Mouse (Mus musculus): ENCODE measurements around the gene Dennd1a.
A peak's percentile ranks its signal among the peaks of the same experiment; 100 is the strongest.

Dennd1a gene

DNA sequence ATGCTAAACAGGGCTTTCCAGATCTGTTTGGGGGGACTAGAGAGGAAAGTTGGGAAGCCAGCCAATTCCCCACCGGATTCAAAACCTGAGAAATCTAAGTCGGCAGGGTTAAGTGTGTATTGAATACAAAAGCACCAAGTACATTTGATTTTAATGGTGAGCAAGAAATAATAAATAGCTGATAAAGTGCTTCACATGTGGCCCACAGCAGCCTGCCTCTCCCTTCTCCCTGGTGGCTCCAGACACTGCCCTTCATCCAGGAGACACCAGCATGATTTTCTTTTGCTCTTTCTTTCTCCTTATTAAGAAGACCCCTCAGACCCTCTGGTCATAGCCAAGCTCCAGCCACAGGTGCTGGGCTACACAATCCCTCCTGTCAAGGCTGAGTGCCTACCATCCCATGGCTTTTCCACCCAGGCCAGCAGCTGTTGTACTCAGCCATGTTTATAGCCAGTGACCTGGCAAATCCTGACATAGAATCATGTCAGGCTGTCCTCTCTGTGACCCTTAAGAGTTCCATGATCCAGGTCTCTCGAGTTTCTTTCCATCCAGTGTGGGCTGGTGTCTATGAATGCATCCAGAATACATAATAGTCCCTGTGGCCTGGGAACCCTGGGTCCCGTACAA, 467.6 kb downstream of the Dennd1a start:
- DNase-seq (ENCODE audit: low read depth, low spot score), result no peak

- peak; percentile 23 for DNase-seq (ENCODE audit: low read depth, low spot score)
Measured at GRCm38 (mm10) chr2:37818761-37819525, 468.2 kb downstream of the Dennd1a start.

DNA sequence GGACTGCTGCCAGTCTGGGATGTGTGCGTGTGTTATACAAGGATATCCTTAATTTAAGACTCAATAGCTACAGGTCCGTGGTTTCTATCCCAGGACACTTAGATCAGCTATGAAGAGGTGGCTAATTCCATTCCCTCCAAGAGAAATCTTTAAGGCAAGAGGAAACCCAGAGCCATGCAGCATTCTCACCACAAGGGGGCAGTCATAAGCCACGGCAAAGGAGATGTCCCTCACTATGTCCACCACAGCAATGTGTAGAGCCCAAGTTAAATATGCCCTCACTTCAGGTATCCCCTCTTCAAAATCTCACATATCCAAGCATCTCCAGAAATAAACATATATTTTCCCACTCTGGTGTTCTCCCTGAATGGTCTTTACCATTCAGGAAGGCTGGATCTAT, 471.5 kb downstream of the Dennd1a start:
- peak; percentile 86 for DNase-seq (ENCODE audit: low read depth, low spot score)

DNA sequence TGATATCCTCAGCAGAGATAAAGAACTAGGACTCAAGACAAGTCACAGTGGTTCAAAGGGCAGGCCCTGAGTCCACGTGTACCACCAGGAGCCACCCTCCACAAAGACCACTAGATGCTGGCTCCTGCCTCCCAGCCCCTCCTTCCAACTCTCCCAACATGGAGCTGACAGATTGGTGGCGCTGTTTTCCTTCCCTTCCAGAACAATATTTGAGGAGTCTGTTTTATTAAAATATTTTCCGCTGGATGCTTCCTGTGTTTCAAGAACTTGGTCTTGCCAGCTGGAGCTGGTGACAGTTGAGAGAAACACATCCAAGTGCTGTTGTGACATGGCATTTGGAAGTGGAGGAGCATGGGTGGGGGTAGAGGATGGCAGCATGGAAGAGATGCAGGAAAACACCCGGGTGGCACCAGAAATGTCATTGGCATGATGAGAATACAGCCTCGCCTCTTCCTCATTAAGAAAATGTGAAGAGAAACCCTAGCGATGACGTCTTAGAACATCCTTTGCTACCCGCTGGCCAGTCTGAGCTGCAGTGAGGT, 472.3 kb downstream of the Dennd1a start:
- DNase-seq (ENCODE audit: low read depth, low spot score), result no peak

DNA sequence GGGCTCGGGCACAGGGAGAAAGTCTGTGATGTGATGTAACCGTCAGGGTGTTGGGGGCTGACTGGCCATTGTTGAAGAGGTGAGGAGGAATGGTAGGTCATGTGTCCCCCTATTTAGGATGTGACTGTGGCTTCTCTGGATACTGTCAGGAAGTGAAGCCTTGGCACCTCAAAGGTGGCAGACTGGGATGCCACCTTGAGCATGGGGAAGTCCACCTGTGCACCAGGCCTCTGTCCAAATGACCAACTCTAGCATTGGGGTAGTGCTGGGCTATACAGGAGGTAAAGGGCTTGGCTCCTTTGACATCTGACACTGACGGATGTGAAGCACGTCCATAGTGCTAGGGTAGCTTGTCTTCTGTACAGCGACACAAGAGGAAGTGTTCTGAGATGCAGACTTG, 474.8 kb downstream of the Dennd1a start:
- no peak for DNase-seq (ENCODE audit: low read depth, low spot score)

GRCm38 (mm10) chr2:37811682-37812081, 475.5 kb downstream of the Dennd1a start:
- DNase-seq (ENCODE audit: low read depth, low spot score), result no peak

- DNase-seq (ENCODE audit: low read depth, low spot score), result peak; percentile 89
Measured at GRCm38 (mm10) chr2:37802610-37803212, 484.5 kb downstream of the Dennd1a start.

GRCm38 (mm10) chr2:37801687-37802086, 485.5 kb downstream of the Dennd1a start:
- DNase-seq (ENCODE audit: low read depth, low spot score), result no peak

DNA sequence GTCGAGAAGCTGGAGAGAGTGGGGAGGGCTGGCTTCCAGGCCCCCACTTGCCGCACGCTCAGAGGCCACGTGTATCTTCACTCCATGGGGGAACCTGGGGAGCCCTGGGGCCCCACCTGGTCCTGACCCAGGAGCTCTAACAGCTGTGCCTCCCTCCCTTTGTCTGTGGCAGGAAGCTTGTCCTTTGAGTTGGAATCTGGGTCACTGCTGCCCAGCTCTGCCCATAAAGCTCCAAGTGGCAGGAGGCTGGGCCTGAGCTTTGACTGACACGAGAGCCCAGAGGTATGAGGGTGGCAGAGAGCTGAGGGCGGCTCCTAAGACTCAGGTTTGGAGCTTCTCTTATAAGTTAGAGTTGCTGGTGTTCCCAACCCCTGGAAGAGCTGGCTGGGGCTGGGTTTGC, 488.1 kb downstream of the Dennd1a start:
- DNase-seq (ENCODE audit: low read depth, low spot score), result no peak

DNA sequence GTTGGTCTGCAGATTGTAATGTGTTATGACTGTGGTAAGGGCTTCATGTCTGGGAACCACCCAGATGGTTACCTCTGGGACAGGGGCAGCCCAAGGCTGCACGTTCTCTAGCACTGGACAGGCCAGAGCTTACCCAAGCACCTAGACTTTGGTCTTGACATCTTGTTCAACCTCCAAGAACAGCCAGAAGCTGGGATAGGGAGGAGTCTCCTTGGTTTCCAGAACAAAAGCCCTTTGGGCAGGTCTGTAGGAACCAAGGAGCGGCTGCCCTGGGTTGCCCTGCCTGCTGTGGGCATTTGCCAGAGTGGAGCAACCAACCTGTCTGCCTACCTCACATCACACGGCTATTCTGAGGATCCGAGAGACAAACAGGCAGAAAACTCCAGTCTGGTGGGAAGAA, 490.1 kb downstream of the Dennd1a start:
- DNase-seq (ENCODE audit: low read depth, low spot score), result no peak

GRCm38 (mm10) chr2:37796021-37796420, 491.2 kb downstream of the Dennd1a start:
- DNase-seq (ENCODE audit: low read depth, low spot score), result no peak

DNA sequence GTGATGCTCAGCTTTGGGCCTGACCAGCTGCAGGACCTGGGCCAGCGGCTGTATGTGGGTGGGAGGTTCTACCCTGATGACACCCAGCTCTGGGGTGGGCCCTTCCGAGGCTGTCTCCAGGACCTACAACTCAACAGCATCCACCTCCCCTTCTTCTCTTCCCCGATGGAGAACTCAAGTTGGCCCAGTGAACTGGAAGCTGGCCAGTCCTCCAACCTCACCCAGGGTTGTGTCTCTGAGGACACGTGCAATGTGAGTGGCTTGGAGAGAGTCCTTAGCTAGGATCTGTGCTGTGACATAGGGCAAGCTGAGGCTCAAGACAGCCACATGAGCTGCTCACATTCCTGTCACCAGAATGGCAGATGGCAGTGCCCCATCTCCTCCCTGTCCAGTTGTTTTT, 495.9 kb downstream of the Dennd1a start:
- DNase-seq (ENCODE audit: low read depth, low spot score), result no peak

GRCm38 (mm10) chr2:37790738-37791137, 496.5 kb downstream of the Dennd1a start:
- no peak for DNase-seq (ENCODE audit: low read depth, low spot score)

DNA sequence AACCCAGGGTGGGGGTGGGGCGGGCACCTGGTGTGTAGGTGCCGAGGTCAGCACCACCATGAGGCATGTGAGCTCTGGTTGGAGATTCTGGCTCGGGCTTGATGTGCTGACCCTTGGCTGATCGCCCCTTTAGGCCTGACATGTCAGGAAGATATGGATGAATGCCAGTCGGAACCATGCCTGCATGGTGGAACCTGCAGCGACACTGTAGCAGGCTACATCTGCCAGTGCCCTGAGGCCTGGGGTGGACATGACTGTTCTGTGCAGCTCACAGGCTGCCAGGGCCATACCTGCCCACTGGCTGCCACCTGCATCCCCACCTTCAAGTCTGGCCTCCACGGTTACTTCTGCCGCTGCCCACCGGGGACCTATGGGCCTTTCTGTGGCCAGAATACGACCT, 497.2 kb downstream of the Dennd1a start:
- DNase-seq (ENCODE audit: low read depth, low spot score), result no peak

DNA sequence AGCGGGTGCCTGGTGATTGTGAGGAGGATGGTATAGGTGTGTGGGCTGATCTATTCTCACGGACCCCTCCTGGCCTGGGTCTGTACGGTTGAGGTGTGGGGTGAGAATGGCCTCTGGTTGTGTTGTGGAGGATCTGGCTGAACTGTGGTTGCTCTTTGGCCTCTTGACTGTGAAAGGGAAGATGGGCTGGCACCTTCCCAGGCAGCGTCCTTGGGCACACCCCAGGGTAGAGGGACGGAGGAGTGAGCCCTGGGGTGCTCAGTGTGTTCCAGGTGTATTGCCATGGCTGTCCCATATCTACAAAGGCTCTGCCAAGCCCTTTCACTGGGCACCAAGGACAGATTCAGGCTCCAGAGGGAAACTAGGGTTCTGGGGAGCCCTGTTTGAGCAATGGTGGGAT, 498.2 kb downstream of the Dennd1a start:
- no peak for DNase-seq (ENCODE audit: low read depth, low spot score)

DNA sequence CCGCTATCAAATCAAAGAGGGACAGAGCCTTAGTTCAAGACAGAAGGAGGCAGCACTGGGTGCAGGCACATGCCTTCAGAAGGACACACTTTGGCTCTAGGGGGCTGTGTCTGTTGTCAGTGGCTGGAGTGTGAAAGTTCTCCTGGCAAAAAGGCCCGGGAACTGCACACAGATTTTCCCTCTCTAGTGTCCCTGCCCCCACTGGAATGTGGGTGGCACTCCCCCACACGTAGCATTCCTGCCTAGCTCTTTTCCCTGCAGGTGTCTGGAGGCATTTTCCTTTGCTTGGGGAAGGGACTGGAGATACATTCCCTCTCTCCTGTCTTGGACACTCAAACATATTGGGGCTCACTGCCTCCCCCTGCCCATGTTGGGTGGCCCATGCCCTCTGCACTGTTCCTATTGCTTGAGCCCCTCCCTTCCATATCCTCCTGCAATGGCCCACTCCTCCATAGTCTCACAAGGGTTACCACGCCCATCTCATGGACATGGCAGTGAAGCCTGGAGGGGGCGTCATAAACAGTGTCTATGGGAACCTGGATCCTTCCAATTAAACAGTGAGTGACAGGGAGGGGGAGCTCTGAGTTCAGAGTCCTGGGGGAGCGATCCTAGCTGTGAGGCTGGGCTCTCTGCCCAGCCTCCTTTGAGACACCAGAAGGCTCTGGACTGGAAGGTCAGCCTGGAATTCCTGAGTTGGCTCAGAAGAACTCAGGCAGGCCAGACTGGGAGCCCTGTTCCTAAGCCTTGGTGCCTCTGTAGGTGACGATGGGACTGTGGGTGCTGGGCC, 498.8 kb downstream of the Dennd1a start:
- DNase-seq (ENCODE audit: low read depth, low spot score), result no peak

DNA sequence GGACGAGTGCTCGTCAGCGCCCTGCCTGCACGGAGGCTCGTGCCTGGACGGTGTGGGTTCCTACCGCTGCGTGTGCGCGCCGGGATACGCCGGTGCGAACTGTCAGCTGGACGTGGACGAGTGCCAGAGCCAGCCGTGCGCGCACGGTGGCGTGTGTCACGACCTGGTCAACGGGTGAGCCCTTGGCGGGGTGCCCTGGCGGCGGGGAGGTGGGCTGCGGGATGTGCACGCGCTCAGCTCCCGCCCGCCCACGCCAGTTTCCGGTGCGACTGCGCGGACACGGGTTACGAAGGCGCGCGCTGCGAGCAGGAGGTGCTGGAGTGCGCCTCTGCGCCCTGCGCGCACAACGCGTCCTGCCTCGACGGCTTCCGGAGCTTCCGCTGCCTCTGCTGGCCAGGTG, 500.7 kb downstream of the Dennd1a start:
- DNase-seq (ENCODE audit: low read depth, low spot score), result no peak

GRCm38 (mm10) chr2:37784473-37784872, 502.7 kb downstream of the Dennd1a start:
- no peak for DNase-seq (ENCODE audit: low read depth, low spot score)

DNA sequence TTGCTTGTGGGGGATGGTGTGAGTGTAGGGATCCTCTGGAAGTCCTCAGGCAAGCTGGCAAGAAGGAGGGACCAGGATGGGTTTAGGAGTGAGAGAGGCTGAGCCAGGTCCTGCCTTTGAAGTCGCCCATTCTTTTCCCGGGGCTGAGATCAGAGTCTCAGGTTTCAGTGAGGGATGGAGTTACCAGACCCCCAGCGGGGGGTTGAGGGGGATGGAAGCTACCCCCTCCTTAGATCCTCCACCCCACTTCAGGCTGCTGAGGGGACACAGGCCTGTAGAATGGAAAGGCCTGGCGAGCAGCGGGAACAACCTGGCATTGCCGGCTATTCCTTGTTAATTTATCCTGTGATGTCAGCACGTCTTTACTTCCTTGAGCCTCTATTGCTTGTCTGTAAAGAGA, 505.2 kb downstream of the Dennd1a start:
- peak; percentile 74 for DNase-seq (ENCODE audit: low read depth, low spot score)

DNA sequence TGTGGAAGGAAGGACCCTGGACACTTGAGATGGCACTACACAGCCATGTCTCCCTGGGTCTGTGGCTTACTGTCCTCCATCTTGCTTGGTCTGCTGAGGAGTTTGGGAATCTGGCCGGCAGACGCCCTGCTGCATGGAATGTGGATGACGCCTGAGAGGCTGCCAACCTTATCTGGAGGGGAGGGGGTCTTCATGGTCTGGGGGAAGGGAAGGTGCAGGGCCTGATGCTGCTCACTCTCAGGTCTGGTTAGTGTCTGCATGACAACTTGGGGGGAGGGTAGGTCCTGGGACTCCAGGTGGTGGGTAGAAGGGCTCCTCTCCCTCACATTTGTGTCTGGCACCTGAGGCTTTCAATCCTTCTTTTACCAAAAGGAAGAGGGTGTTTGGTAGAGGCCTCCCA, 505.8 kb downstream of the Dennd1a start:
- no peak for DNase-seq (ENCODE audit: low read depth, low spot score)

GRCm38 (mm10) chr2:37780270-37780929, 506.8 kb downstream of the Dennd1a start:
- peak; percentile 87 for DNase-seq (ENCODE audit: low read depth, low spot score)

Measured in mesoderm, embryonic 11.5 days (tissue).